Mouse (Mus musculus): ENCODE measurements around the gene Chil1.

Chil1 gene

DNA sequence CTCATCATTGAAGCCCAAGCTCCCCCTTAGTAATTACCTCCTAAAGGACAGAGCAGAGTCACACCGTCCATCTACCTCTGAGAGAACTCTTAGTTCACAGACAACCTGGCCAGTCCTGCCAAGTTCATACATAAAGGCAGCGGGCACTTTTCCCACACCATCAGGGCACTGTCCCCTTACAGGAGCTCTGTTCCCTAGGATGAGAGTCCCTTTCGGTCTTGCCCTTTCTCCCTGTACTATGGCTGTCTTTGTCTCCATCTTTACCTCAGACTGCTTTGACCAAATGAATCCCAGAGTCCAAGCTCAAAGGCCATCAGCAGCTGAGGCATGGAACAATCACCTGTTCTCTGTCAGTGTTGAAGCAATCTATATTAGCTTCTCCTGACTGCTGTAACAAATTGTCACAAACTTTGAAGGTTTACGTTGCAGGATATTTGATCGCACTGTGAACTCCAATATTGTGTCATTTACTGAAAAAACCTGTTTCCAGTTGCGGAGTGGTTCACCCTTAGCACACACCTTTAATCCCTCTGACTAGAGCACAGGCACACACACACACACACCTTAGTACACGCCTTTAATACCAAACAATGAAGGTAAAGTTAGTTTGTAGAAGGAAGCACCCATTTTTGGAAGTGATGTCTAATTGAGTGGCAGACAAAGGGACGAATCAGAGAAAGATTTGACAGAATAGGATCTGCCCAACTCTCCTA is 12.8 kb upstream of the Chil1 start:
- DNase-seq (ENCODE audit: inconsistent age in 2 of 2, low spot score in 1 of 2) = no peak

DNA sequence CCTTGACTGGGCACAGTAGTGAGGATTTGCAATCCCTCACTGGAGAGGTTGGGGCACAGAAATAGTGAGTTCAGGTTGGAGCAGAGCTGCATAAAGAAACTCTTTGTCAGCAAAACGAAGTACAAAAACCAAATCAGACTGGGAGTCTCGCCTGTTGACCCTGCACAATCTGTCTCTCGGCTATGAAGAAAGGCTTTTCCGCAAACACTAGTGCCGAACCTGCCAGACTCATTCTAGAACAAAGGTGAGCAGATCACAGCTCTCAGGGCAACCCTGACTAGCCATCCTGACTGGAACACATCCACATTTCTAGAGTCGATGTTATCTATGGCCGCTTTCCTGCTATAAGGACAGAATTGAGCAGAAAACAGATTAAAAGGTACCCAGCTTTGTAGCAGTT is 8.9 kb upstream of the Chil1 start:
- no peak for DNase-seq (ENCODE audit: inconsistent age in 2 of 2, low spot score in 1 of 2)

DNA sequence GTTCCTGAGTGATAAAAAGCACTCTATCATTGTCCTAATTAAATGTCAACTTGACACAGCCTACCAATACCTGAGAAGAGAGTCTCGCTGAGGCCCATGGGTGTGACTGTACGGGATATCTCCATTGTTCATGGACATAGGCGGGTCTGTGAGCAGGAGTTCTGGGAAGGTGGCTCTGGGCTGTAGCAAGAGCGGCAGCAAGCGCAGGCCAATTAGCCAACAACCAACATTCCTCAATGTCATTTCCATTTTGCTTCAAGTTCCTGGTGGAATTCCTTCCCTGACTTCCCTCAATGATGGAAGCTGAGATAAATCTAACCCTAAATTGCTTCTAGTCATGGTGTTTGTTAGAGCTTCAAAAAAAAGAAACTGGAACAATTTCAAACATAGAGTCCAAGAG is 4.0 kb upstream of the Chil1 start:
- no peak for DNase-seq (ENCODE audit: inconsistent age in 2 of 2, low spot score in 1 of 2)

DNA sequence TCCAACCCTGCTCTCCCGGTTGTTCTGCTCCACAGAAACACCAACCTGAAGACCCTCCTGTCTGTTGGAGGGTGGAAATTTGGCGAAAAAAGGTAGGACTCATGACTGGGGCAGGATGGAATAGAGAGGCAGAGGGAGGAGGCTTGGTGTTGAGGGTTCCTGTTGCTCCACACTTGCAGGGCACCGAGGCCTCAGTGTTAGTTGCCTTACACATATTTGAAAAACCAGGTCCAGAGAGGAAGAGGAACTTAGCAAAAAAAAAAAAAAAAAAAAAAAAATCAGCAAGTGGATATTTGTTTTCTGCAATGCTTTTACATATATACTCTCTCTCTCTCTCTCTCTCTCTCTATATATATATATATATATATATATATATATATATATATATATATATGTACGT is 2.1 kb downstream of the Chil1 start:
- DNase-seq (ENCODE audit: inconsistent age in 2 of 2, low spot score in 1 of 2) = no peak

DNA sequence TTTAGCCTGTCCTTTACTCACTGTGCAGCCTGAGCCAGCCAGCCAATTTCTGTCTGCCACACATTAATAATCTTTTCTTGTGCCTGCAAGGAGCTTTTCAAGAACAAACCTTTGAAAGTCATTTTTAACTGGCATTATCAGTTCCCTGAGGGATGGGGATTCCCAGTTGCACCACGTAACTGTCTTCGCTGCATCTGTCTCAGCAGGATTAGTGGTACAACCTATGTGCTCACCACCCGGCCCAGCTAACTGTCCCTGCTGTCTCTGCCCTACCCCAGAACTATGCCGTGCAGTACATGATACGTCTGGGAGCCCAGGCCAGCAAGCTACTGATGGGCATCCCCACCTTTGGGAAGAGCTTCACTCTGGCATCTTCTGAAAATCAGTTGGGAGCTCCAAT is 6.2 kb downstream of the Chil1 start:
- DNase-seq (ENCODE audit: inconsistent age in 2 of 2, low spot score in 1 of 2) = peak in 1 of 2 experiments; percentile 35

DNA sequence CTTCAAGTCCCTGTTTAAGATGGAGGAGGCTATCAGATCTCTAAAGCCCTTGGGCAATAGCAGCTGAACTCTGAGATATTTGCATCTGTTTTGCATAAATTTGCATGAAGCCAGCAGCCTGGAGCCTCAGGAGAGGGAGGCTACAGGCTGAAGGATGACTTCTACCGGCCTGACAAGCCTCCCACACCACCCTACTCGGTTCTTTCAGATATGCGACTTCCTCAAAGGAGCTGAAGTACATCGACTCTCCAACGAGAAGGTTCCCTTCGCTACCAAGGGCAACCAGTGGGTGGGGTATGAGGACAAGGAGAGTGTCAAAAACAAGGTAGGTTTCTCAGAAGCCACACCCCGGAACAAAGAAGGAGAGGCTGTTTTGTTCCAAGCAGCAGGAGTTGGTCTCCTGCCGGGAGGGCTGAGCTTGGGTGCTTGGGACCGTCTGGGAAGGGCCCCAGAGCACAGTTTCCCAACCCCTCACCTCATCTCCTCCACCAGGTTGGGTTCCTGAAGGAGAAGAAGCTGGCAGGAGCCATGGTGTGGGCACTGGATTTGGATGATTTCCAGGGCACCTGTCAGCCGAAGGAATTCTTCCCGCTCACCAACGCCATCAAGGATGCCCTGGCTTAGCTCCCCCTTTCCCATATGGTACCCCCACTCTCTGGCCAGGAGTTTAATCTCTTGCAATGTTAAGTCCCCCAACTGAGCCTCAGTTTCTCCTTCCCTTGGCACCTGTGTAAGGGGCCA is 7.2 kb downstream of the Chil1 start:
- peak in 1 of 2 experiments; percentile 11 for DNase-seq (ENCODE audit: inconsistent age in 2 of 2, low spot score in 1 of 2)

DNA sequence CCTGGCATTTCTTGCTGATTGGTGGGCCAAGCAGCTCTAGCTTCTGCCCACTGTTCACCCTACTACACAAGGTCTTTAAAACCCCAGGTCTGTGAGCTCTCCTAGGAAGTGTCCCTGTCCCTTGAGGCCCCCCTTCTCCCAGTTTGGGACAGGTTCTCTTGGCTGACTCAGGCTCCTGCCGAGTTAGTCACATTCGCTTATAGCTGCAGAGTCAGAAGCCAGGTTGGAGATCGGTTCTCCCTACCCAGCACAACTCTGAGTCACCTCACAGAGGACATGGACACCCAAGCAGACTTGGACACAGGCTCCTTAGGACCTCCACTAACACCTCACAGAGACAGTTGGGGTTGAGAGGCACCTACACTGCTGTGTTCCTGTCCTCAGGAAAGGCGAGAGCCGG is 9.2 kb downstream of the Chil1 start:
- DNase-seq (ENCODE audit: inconsistent age in 2 of 2, low spot score in 1 of 2) = peak; percentile 54 to 63

DNA sequence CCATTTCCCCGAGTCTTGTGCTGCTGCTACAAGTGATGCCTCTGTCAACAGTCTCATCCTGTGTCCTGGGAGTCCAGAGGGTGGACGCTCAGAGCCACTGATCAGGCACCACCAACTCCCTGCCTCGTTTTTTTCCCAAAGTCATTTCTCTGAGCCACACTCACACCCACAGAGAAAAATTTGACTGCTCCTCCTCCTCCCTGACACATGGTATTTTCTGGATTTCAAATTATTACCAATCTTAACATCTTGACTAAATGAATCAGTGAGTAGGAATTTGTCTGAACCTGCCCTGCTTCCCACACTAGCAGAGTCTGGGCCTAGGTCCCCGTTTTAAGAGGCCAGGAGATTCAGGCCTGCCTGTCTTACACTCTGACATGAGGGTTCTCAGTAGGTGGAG is 10.0 kb downstream of the Chil1 start:
- DNase-seq (ENCODE audit: inconsistent age in 2 of 2, low spot score in 1 of 2) = peak in 1 of 2 experiments; percentile 9

DNA sequence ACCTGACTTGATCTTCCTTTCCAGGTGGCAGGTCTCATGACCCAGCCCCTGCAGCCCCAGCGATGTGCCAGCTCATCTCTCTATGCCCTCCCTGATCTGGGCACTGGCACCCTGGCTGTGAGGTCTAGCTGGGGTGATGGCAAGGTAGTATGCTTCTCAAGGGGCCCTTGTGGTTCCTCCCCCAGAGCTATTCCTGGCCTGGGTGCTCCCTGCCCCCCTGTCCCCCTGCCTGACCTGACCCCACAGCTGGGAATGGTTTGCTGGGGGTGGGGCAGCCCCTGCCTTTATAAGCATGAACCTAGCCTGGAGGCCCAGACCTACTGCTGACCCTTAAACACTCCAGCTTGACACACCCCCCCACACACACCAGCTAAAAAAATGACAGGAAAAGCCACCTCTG is 11.2 kb downstream of the Chil1 start, which contains the start of gene Mybph:
Gene Mybph (plus strand): TSS at position 323 of the 400 bp plus-strand sequence.
- DNase-seq (ENCODE audit: inconsistent age in 2 of 2, low spot score in 1 of 2) = peak; percentile 20 to 31

DNA sequence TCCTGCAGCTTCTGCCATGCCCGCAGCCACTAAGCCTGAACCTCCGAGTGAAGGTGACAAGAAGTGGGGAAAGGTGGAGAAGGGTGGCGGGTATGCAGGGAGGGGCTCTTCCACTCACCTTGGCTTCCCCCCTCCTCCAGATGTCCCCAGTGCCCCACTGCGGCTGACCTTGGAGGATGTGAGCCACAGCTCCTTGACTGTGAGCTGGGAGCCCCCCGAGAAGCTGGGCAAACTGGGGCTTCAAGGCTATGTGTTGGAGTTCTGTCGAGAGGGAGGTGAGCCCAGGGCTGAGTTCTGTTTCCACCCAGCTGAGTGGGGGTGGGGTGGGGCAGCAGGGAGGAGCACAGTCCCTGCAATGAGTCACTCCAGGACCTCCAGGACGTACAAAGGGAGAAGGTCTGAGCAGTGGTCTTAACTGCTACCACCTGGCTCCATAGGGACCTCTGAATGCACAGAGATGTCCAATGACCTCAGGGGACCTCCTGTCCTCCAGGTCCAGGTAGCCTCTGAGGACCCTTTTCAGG is 11.8 kb downstream of the Chil1 start:
- DNase-seq (ENCODE audit: inconsistent age in 2 of 2, low spot score in 1 of 2) = peak; percentile 68 to 77

DNA sequence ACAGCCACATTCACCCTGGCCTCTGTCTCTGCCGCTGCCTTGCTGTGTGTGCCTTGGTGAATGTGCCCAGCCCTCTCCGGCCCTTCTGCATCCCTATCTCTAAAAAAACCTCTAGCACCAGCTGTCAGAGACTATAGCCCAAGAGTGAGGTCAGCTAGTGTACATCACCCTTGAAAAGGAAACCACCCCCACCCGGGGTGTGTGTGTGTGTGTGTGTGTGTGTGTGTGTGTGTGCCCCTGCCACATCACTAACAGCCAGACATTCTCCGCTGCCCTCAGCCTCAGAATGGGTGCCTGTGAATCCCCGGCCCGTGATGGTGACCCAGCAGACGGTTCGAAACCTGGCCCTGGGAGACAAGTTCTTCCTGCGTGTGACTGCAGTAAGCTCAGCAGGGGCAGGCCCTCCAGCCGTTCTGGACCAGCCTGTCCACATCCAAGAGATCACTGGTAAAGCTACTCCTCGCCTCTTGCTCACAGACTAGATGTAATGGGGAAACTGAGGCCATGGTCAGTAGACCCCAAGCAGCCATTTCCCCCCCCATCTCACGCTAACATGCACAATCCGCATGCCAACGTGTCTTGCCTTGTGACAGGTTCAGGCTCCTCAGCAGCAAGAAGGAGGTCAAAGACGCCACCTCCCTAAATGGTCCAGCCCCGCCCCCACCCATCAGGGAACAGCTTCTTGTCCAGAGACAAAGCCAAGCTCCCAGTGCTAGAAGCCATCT is 12.5 kb downstream of the Chil1 start:
- peak; percentile 31 to 60 for DNase-seq (ENCODE audit: inconsistent age in 2 of 2, low spot score in 1 of 2)

DNA sequence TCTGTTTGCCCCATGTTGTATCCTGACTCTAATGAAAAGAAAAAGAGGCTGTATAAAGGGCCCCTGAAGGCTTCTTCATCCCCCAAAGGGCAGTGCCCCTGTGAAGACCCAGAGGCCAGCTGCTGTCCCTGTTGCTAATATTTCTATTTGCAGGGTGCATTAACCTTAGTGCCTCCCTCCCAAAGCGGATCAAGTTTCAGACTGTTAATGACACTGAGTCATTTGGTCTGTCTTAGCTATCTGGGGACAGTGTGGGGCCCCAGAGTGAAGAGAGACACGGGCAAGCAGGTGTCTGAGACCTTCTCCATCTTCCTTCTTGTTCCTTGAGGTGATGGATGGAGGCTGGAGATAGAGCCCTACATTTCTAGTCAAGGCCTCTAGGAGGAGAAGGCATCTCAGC is 13.1 kb downstream of the Chil1 start:
- peak; percentile 27 to 57 for DNase-seq (ENCODE audit: inconsistent age in 2 of 2, low spot score in 1 of 2)

DNA sequence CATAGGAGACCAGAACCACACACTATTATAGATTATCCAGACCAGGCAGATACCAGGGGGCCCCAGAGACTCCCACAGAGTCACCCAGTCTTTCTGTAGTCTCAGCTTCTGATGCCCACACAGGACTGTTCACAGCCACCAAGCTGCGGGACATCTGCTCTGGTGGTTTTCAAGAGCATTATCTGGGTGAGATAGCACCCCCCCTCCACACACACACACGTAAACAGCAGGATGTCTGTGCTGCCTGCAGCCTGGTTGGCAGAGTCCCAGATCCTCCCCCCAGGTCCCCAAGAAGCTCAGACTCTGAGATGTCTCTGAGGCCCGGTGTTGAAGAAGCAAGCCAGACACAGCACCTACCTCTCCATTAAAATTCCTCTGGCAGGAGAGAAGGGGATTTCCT is 13.6 kb downstream of the Chil1 start:
- peak in 1 of 2 experiments; percentile 41 for DNase-seq (ENCODE audit: inconsistent age in 2 of 2, low spot score in 1 of 2)

DNA sequence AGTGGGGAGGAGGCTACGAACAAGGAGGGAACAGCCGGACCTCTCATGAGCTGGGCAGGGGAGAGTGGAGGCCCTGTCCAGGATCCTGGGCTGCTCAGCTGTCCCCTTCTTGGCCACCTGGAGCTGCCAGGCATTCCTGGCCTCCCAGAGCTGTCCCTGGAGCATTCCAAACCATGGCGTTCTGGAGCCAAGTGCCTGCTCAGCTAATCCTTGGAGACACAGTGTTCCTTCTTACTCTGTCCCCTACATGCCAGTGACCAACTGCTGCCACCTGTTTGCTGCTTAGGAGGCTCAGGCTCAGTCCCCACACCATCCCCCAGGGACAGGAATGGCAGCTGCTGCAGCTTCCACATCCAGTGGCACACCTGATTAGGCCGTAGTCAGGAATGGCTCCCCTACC is 14.0 kb downstream of the Chil1 start:
- peak in 1 of 2 experiments; percentile 56 for DNase-seq (ENCODE audit: inconsistent age in 2 of 2, low spot score in 1 of 2)

DNA sequence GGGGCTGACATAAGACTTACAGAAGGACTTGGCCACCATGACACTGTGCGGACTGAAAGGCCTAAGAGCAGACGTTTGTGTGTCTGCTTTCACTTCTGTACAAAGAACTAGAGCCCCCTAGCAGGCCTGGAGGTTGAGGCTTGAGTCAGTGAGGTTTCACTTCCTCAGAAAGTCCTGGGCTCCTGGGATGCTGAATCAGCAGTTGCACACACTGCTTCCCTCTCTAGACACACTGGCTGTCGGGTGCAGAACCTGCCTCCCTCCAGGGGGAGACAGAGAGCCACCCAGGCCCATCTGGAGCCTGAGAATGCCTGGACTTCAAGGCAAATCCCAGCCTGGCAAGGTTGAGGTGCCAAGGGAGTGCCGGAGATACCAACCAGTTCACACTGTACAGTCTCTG is 14.4 kb downstream of the Chil1 start:
- peak; percentile 90 to 96 for DNase-seq (ENCODE audit: inconsistent age in 2 of 2, low spot score in 1 of 2)

DNA sequence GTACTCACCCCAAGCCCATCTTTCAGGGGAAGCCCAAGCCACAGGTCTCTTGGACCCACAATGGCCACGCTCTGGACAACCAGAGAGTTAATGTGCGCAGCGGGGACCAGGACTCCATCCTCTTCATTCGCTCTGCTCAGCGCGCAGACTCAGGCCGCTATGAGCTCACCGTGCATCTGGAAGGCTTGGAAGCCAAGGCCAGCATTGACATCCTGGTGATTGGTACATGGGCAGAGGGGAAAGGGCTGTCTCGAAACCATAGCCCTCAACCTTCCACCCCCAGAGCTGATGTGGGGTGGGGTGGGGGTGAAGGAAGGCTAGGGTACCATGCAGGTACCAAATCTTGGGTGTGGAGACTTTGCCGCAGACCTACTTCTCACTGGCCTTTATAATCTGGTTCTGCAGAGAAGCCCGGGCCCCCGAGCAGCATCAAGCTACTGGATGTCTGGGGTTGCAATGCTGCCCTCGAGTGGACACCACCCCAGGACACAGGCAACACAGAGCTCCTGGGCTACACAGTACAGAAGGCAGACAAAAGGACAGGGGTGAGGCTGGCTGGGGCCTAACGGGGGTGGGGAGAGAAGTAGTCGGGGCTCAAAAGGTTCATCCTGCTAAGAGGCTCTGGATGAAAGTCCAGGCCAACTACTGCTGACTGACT is 15.5 kb downstream of the Chil1 start:
- DNase-seq (ENCODE audit: inconsistent age in 2 of 2, low spot score in 1 of 2) = peak; percentile 33 to 56

DNA sequence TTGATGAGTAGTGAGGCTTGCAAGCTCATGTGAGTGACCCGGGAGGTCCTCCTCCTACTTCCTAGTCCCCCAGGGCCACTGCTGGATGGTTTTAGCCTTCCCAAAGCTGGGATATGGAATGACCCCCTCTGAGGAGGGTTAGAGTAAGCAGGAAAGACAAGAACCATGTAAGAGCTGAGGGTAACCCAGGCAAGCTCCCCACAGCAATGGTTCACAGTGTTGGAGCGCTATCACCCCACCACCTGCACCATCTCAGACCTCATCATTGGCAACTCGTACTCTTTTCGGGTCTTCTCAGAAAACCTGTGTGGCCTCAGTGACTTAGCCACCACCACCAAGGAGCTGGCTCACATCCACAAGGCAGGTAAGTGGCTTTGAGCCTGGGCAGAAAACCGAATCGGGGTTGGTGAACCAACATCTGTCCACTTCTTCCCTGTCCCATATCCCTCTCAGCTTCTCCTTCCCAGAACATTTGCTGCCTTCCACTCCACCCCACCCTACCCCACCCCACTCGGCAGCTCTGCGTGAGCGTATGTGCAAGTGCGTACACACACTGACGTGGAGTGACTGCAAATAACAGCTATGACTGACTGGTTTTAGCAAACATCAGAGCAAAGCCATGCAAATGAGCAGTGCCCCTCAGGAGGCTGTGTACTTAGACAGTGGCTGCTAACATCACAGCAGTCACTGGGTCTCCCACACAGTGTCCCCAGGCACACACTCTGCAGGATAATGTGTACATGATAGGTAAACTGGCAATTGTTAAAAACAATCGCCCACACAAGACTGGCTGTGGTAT is 16.4 kb downstream of the Chil1 start:
- peak; percentile 11 to 38 for DNase-seq (ENCODE audit: inconsistent age in 2 of 2, low spot score in 1 of 2)

DNA sequence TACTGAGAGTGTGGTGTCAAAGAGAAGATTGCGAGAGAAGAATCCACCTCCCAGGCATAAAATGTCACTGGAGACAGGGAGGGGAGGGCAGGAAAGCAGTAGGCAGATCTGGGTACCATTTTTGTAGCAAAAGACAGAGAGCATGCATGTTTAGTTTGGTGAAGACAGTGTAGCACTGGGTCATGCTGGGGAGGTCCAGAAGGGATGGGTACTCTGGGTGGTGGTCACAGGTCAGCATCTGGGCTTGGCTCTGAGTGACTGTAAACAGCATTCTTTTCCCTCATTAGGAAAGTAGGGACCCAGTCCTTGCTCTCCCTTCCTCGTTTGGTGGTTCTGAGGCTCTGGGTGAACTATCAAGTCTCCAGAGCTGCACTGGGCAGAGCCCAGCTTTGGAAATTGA is 18.5 kb downstream of the Chil1 start:
- DNase-seq (ENCODE audit: inconsistent age in 2 of 2, low spot score in 1 of 2) = peak in 1 of 2 experiments; percentile 25

DNA sequence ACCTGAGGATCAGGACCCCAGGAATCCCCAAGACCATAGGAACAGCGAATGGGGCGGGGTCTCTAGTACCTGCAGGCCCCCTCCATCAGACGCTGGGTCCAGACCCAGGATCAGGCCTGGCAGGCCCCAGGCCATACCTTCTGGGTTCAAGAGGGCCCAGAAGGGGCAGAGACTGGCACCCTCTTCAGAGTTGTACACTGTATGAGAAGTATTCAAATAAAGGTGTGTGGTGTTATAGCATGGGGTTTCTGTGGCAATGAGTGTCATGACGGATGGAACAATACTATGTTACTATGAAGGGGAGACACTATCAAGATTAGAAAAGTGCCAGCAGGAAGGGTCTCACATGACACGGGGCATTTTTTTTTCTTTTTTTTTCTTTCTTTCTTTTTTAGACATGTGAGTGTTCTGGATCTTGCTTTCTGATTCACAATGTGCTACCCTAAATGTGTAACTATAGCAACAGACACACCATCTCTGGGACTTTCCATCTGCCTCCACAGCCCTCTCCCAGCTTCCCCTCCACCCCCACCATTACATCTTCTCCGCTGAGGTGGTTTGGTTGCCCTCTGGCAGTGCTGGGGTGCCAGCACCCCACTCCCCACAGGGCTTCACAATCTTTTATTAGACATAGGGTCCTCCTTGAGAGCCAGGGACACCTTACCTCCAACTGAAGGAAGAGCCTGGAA is 19.2 kb downstream of the Chil1 start:
- peak in 1 of 2 experiments; percentile 27 for DNase-seq (ENCODE audit: inconsistent age in 2 of 2, low spot score in 1 of 2)
